Mouse (Mus musculus): ENCODE results near the gene Ddrgk1. TPM values are rescaled to one million over a fixed set of nuclear protein-coding genes. Genes with fewer than 3 reads are reported as not detected.

Gene Ddrgk1
- polyA plus RNA-seq (2015; fragmentation: Nextera tagmentation; extraction: Ambion mirVana): 43.0 and 48.3 TPM in 2 replicates

GRCm38 (mm10) chr2:130664102-130664701, at the start of gene Ddrgk1:
Gene Ddrgk1 (minus strand): TSS chr2:130664659.
- under 1% methylated on average over 40 of the region's 40 CpGs for WGBS (ENCODE audit: insufficient replicate concordance)
- Histone ChIP-seq H3K4me1 (ENCODE audit: control insufficient read depth, low read depth, low read length) (peaks cover 37% of the 10 kb centered on the region), H3K9ac (ENCODE audit: low read depth, low read length) (peak within 1 kb of the TSS; percentile 94), H3K4me2 (ENCODE audit: low read depth, low read length) (peak within 1 kb of the TSS; percentile 88), H3K27me3 (ENCODE audit: control insufficient read depth, insufficient read depth, low read depth, low read length) (no peaks in the 10 kb centered on the region), H3K9me3 (replicated peaks; ENCODE audit: control insufficient read depth, low read length) (no peaks in the 10 kb centered on the region), H3K36me3 (ENCODE audit: control insufficient read depth, insufficient read depth) (peaks cover 10% of the 10 kb centered on the region; the same call in 1 of the 2 replicates), H3K27ac (ENCODE audit: low read length) (peak within 1 kb of the TSS; percentile 98), H3K4me3 (ENCODE audit: low read depth, low read length) (peak within 1 kb of the TSS; percentile 80)
- peak; percentile 92 for ATAC-seq (ENCODE audit: low read depth)

- Histone ChIP-seq H3K4me2 (ENCODE audit: low read depth, low read length) (no peak overlapping the region), H3K4me3 (ENCODE audit: low read depth, low read length) (no peak overlapping the region), H3K27me3 (ENCODE audit: control insufficient read depth, insufficient read depth, low read depth, low read length) (no peaks in the 10 kb centered on the region), H3K9me3 (replicated peaks; ENCODE audit: control insufficient read depth, low read length) (no peaks in the 10 kb centered on the region), H3K4me1 (ENCODE audit: control insufficient read depth, low read depth, low read length) (peaks cover 3% of the 10 kb centered on the region; the same call in 1 of the 2 replicates), H3K36me3 (ENCODE audit: control insufficient read depth, insufficient read depth) (no peaks in the 10 kb centered on the region), H3K27ac (ENCODE audit: low read length) (peak overlapping the region; percentile 52), H3K9ac (ENCODE audit: low read depth, low read length) (no peak overlapping the region)
- 0 out of 2 replicates have a peak, but pooled peaks have one; percentile 48 for ATAC-seq (ENCODE audit: low read depth)
- WGBS (ENCODE audit: insufficient replicate concordance): 19% methylated on average over 10 of the region's 10 CpGs
Observed at GRCm38 (mm10) chr2:130707057-130707456, 42.6 kb upstream of the Ddrgk1 start.

GRCm38 (mm10) chr2:130706602-130707001, 42.1 kb upstream of the Ddrgk1 start:
- Histone ChIP-seq H3K27me3 (ENCODE audit: control insufficient read depth, insufficient read depth, low read depth, low read length) (no peaks in the 10 kb centered on the region), H3K27ac (ENCODE audit: low read length) (peak overlapping the region; percentile 52), H3K4me2 (ENCODE audit: low read depth, low read length) (no peak overlapping the region), H3K9me3 (replicated peaks; ENCODE audit: control insufficient read depth, low read length) (no peaks in the 10 kb centered on the region), H3K4me1 (ENCODE audit: control insufficient read depth, low read depth, low read length) (peaks cover 3% of the 10 kb centered on the region; the same call in 1 of the 2 replicates), H3K4me3 (ENCODE audit: low read depth, low read length) (no peak overlapping the region), H3K9ac (ENCODE audit: low read depth, low read length) (no peak overlapping the region), H3K36me3 (ENCODE audit: control insufficient read depth, insufficient read depth) (no peaks in the 10 kb centered on the region)
- 49% methylated on average over 4 of the region's 4 CpGs for WGBS (ENCODE audit: insufficient replicate concordance)
- ATAC-seq (ENCODE audit: low read depth): peak; percentile 64

- Histone ChIP-seq H3K27ac (ENCODE audit: low read length) (no peak overlapping the region), H3K4me1 (ENCODE audit: control insufficient read depth, low read depth, low read length) (peaks cover 3% of the 10 kb centered on the region; the same call in 1 of the 2 replicates), H3K9ac (ENCODE audit: low read depth, low read length) (no peak overlapping the region), H3K36me3 (ENCODE audit: control insufficient read depth, insufficient read depth) (no peaks in the 10 kb centered on the region), H3K4me2 (ENCODE audit: low read depth, low read length) (no peak overlapping the region), H3K4me3 (ENCODE audit: low read depth, low read length) (no peak overlapping the region), H3K9me3 (replicated peaks; ENCODE audit: control insufficient read depth, low read length) (no peaks in the 10 kb centered on the region), H3K27me3 (ENCODE audit: control insufficient read depth, insufficient read depth, low read depth, low read length) (no peaks in the 10 kb centered on the region)
- no peak for ATAC-seq (ENCODE audit: low read depth)
- 67% methylated on average over 6 of the region's 6 CpGs for WGBS (ENCODE audit: insufficient replicate concordance)
Observed at GRCm38 (mm10) chr2:130705178-130705577, 40.7 kb upstream of the Ddrgk1 start.

GRCm38 (mm10) chr2:130704040-130705001, 39.9 kb upstream of the Ddrgk1 start:
- no peak overlapping the region for H3K27ac ChIP-seq (ENCODE audit: low read length)
- H3K4me3 ChIP-seq (ENCODE audit: low read depth, low read length): no peak overlapping the region
- no peak overlapping the region for H3K4me2 ChIP-seq (ENCODE audit: low read depth, low read length)
- no peak for ATAC-seq (ENCODE audit: low read depth)
- H3K9ac ChIP-seq (ENCODE audit: low read depth, low read length): no peak overlapping the region
- H3K36me3 ChIP-seq (ENCODE audit: control insufficient read depth, insufficient read depth): no peaks in the 10 kb centered on the region
- peaks cover 6% of the 10 kb centered on the region for H3K27me3 ChIP-seq (ENCODE audit: control insufficient read depth, insufficient read depth, low read depth, low read length)
- H3K4me1 ChIP-seq (ENCODE audit: control insufficient read depth, low read depth, low read length): peaks cover 3% of the 10 kb centered on the region; the same call in 1 of the 2 replicates
- WGBS (ENCODE audit: insufficient replicate concordance): 52% methylated on average over 9 of the region's 9 CpGs
- H3K9me3 ChIP-seq (replicated peaks; ENCODE audit: control insufficient read depth, low read length): no peaks in the 10 kb centered on the region

- H3K4me2 ChIP-seq (ENCODE audit: low read depth, low read length): peak overlapping the region; percentile 80
- H3K9ac ChIP-seq (ENCODE audit: low read depth, low read length): no peak overlapping the region
- H3K36me3 ChIP-seq (ENCODE audit: control insufficient read depth, insufficient read depth): no peaks in the 10 kb centered on the region
- H3K4me1 ChIP-seq (ENCODE audit: control insufficient read depth, low read depth, low read length): peaks cover 3% of the 10 kb centered on the region; the same call in 1 of the 2 replicates
- H3K4me3 ChIP-seq (ENCODE audit: low read depth, low read length): peak overlapping the region; percentile 55
- 22% methylated on average over 14 of the region's 14 CpGs for WGBS (ENCODE audit: insufficient replicate concordance)
- peaks cover 43% of the 10 kb centered on the region for H3K27me3 ChIP-seq (ENCODE audit: control insufficient read depth, insufficient read depth, low read depth, low read length)
- H3K27ac ChIP-seq (ENCODE audit: low read length): no peak overlapping the region
- H3K9me3 ChIP-seq (replicated peaks; ENCODE audit: control insufficient read depth, low read length): no peaks in the 10 kb centered on the region
- ATAC-seq (ENCODE audit: low read depth): no peak
Observed at GRCm38 (mm10) chr2:130697821-130698266, 33.4 kb upstream of the Ddrgk1 start.

- no peak within 1 kb of the TSS; the same call in 1 of the 2 replicates for H3K9ac ChIP-seq (ENCODE audit: low read depth, low read length)
- no peak within 1 kb of the TSS for H3K27ac ChIP-seq (ENCODE audit: low read length)
- H3K36me3 ChIP-seq (ENCODE audit: control insufficient read depth, insufficient read depth): no peaks in the 10 kb centered on the region
- peak; percentile 55; the same call in 1 of the 2 replicates for ATAC-seq (ENCODE audit: low read depth)
- H3K27me3 ChIP-seq (ENCODE audit: control insufficient read depth, insufficient read depth, low read depth, low read length): peaks cover 43% of the 10 kb centered on the region
- under 1% methylated on average over 64 of the region's 65 CpGs for WGBS (ENCODE audit: insufficient replicate concordance)
- H3K4me2 ChIP-seq (ENCODE audit: low read depth, low read length): peak within 1 kb of the TSS; percentile 80
- peak within 1 kb of the TSS; percentile 55 for H3K4me3 ChIP-seq (ENCODE audit: low read depth, low read length)
- peaks cover 3% of the 10 kb centered on the region; the same call in 1 of the 2 replicates for H3K4me1 ChIP-seq (ENCODE audit: control insufficient read depth, low read depth, low read length)
- H3K9me3 ChIP-seq (replicated peaks; ENCODE audit: control insufficient read depth, low read length): no peaks in the 10 kb centered on the region
Observed at GRCm38 (mm10) chr2:130697153-130697810, 32.8 kb upstream of the Ddrgk1 start, which contains the start of gene Slc4a11. Gene Slc4a11 (minus strand): TSS chr2:130697519.

GRCm38 (mm10) chr2:130696700-130697152, 32.3 kb upstream of the Ddrgk1 start:
- peaks cover 43% of the 10 kb centered on the region for H3K27me3 ChIP-seq (ENCODE audit: control insufficient read depth, insufficient read depth, low read depth, low read length)
- no peak for ATAC-seq (ENCODE audit: low read depth)

More at GRCm38 (mm10) chr2:130696700-130697152, 32.3 kb upstream of the Ddrgk1 start:
- Histone ChIP-seq H3K4me1 (ENCODE audit: control insufficient read depth, low read depth, low read length) (peaks cover 3% of the 10 kb centered on the region; the same call in 1 of the 2 replicates), H3K36me3 (ENCODE audit: control insufficient read depth, insufficient read depth) (no peaks in the 10 kb centered on the region), H3K4me2 (ENCODE audit: low read depth, low read length) (peak overlapping the region; percentile 80), H3K27ac (ENCODE audit: low read length) (no peak overlapping the region), H3K9ac (ENCODE audit: low read depth, low read length) (no peak overlapping the region), H3K9me3 (replicated peaks; ENCODE audit: control insufficient read depth, low read length) (no peaks in the 10 kb centered on the region), H3K4me3 (ENCODE audit: low read depth, low read length) (peak overlapping the region; percentile 55)
- WGBS (ENCODE audit: insufficient replicate concordance): 2% methylated on average over 31 of the region's 31 CpGs
